ENCODE assay signal across 15 mouse cellular contexts in genomic region chr16:64879735-64880134, GRCm38 (mm10).
"Had no signal": no experiment of that assay in that cellular context is flagged by ENCODE, and none has a peak within 500 bp of the region (broad histone marks: within the 10 kb centered on the region; RNA-seq: fewer than 3 reads in every experiment).

No protein-coding gene starts in this region.

- DNase-seq: lung, adult 18-20 months; lung, embryonic 14.5 days; lung, postnatal 10 days; lung, postnatal 4 days; midbrain, embryonic 14.5 days; right cerebral cortex, postnatal 14 days; right cerebral cortex, postnatal 4 days; spleen, adult 18-20 months; thymus, adult 18-20 months; thymus, postnatal 14 days; thymus, postnatal 36 days had no signal

- H3K4me2 ChIP-seq: lung, embryonic 14.5 days; midbrain, embryonic 12.5 days; neural tube, embryonic 12.5 days had no signal

- H3K36me3 ChIP-seq: midbrain, embryonic 10.5 days; midbrain, embryonic 12.5 days; neural tube, embryonic 12.5 days had no signal

- ATAC-seq: midbrain, embryonic 16.5 days had no signal

- H3K4me1 ChIP-seq: neural tube, embryonic 12.5 days had no signal

- H3K27ac ChIP-seq: midbrain, embryonic 10.5 days; midbrain, embryonic 12.5 days; neural tube, embryonic 12.5 days had no signal

- H3K4me3 ChIP-seq: midbrain, embryonic 10.5 days; midbrain, embryonic 12.5 days; neural tube, embryonic 12.5 days had no signal

- H3K27me3 ChIP-seq: midbrain, embryonic 12.5 days; neural tube, embryonic 12.5 days had no signal

- H3K9ac ChIP-seq: lung, embryonic 14.5 days; midbrain, embryonic 12.5 days; neural tube, embryonic 12.5 days had no signal

- H3K9me3 ChIP-seq: midbrain, embryonic 10.5 days; midbrain, embryonic 12.5 days; neural tube, embryonic 12.5 days had no signal
